Mouse (Mus musculus) neural tube, postnatal 0 days (tissue): ENCODE data around the gene Gm8165. TPM values are rescaled to one million over a fixed set of nuclear protein-coding genes. Genes with fewer than 3 reads are reported as not detected.

Experiments used
- polyA plus RNA-seq: library from polyadenylated mRNA; unstranded; fragments of >200 nt; fragmentation: Nextera tagmentation; extraction: Ambion mirVana; gene quantifications from 2 replicates; pipeline ENCODE4 v1.2.1, GENCODE M21; 2015

Gene Gm8165
- polyA plus RNA-seq, result not detected in 2 replicates

GRCm38 (mm10) chr14:43677099-43677498, at the start of gene Gm8165:
Gene Gm8165 (minus strand): TSS chr14:43677199.

GRCm38 (mm10) chr14:43697621-43698020, 20.6 kb upstream of the Gm8165 start, which contains the start of gene Gm7324:
Gene Gm7324 (plus strand): TSS chr14:43697828.

Other genes starting within 250 kb of the Gm8165 start
- not detected in 2 replicates for gene Gm5799, start 133.6 kb downstream of the Gm8165 start, polyA plus RNA-seq
- gene Gm17654, start 98.1 kb downstream of the Gm8165 start, polyA plus RNA-seq, result not detected in 2 replicates
- not detected in 2 replicates for gene Gm10375, start 69.2 kb downstream of the Gm8165 start, polyA plus RNA-seq
- gene Gm7324, start 20.6 kb upstream of the Gm8165 start, polyA plus RNA-seq, result 0.72 and 1.2 TPM in 2 replicates
- not detected in 2 replicates for gene Gm16506, start 50.3 kb upstream of the Gm8165 start, polyA plus RNA-seq
- gene Gm6526, start 70.7 kb upstream of the Gm8165 start, polyA plus RNA-seq, result not detected in 2 replicates
- not detected in 2 replicates for gene Gm8180, start 107.5 kb upstream of the Gm8165 start, polyA plus RNA-seq
- gene Ear1, start 198.3 kb upstream of the Gm8165 start, polyA plus RNA-seq, result not detected in 2 replicates
- not detected in 2 replicates for gene Ear10, start 246.4 kb upstream of the Gm8165 start, polyA plus RNA-seq
- gene Gm8113, start 248.2 kb upstream of the Gm8165 start, polyA plus RNA-seq, result 2.9 and 3.2 TPM in 2 replicates